Mouse (Mus musculus): ENCODE data around the gene Kcnn3.

The Kcnn3 gene

GRCm38 (mm10) chr3:89664808-89665207 lies 144.8 kb downstream of the Kcnn3 start:
- no peak for DNase-seq (ENCODE audit: low spot score in 2 of 2)

GRCm38 (mm10) chr3:89667131-89667530 lies 147.2 kb downstream of the Kcnn3 start:
- DNase-seq (ENCODE audit: low spot score in 2 of 2): no peak

- no peak for DNase-seq (ENCODE audit: low spot score in 2 of 2)
These were observed 151.4 kb downstream of the Kcnn3 start for GRCm38 (mm10) chr3:89671334-89671733.

- peak; percentile 19 to 27 for DNase-seq (ENCODE audit: low spot score in 2 of 2)
These were observed 152.8 kb downstream of the Kcnn3 start for GRCm38 (mm10) chr3:89672573-89673317.

DNA sequence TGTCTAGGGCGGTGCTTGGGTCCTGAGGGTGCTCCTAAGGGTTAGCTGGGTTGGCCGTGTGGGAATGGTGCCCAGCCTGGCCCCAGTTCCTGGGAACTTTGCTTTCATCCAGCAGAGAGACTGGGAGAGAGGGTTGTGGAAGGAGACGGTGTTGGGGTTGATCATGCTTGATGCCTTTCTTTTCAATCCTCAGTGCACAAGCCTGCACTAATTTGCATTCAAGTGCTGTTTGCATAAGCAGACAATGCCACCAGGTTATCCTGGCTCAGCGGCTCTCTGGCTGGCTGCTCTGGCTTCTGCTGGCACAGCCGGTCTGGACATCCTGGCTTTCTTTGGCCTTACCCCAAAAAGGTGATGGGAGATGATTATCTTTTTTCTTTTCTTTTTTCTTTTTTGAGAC lies 157.7 kb downstream of the Kcnn3 start:
- DNase-seq (ENCODE audit: low spot score in 2 of 2): no peak

DNA sequence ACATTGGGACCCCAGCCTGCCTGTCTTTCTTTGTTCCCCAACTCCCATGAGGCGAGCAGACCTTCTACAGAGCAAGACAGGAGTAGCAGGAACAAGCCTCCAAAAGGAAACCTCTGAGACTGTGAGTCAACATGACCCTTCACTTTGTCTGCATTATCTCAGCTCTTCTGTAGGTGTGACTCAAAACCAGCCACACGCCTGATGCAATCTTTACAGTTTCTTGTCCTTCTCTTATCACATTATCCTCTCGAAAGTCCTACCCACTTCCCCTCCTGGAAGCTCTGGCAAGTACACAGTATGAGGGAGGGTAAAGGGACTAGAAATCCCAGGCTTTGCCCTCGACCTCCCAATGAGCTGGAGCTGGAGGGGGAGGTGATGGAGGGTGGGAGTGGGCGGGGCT lies 166.1 kb downstream of the Kcnn3 start:
- no peak for DNase-seq (ENCODE audit: low spot score in 2 of 2)

DNA sequence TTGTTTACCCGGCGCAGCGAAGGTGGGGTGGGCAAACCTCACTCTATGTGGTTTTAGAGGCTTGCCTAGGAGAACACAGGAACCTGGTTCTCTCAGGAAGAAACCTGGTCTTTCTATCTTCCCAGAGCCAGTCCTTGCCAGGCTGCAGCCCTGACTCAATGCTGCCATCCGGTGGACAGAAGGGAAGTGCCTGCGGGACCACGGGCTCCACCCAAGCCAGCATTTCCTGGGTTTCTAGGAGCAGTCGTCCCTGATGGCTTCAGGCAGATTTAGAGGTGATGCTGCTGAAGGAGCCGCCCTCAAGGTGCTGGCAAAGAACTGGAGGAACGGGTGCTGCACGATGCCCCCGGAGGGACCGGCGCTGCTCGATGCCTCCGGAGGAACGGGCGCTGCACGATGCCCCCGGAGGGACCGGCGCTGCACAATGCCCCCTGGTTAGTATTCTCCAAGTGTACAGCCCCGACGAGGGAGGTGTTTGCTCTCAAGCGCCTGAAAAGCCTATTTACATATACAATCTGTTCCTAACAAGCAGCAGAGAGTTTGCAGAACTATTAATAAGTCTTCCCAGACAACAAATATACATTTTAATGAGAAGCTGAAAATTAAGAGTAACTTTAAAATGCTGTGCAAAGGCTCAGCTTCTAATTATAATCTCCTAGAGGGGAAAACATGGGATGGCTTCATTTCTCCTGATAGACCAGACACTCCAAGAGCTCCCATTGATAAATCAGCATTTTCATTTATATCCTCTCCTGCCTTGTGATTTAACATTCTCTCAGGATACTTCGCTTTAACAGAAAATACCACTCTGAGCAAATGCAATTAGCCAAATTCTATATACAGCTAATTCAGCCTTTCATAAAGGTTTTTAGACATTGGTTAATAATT lies 169.0 kb downstream of the Kcnn3 start:
- peak; percentile 44 to 48 for DNase-seq (ENCODE audit: low spot score in 2 of 2)

- no peak for DNase-seq (ENCODE audit: low spot score in 2 of 2)
These were observed 171.8 kb downstream of the Kcnn3 start for GRCm38 (mm10) chr3:89691776-89692175.

DNA sequence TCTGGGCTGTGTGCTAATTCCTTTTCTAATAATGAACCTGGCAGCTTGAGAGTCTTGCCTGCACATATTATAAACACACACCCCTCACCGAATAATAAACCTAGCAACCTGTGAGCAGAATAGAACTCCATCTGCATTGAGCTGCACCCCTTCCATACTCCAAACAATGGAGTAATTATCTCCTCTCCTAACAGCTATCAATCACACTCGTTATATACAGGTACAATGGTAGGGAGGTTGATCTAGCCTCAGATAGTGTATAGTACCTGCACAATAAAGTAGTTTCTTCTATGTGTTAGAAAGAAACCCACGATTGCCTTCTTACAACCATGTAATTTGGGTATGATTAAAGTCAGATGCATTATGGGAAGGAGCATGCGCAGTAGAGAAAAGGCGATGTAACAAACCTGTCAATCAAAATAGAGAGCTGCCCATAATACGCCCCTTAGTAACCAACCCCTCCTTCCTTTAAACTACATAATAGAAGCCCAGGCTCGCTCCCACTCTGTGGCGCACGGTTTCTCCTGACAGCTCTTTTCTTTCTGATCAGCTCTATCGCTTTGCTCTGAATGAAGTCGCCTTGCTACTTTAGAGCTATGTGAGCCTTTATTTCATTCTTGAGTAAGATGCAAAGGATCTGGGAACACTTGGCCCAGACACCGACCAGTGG lies 176.3 kb downstream of the Kcnn3 start:
- no peak for DNase-seq (ENCODE audit: low spot score in 2 of 2)

DNA sequence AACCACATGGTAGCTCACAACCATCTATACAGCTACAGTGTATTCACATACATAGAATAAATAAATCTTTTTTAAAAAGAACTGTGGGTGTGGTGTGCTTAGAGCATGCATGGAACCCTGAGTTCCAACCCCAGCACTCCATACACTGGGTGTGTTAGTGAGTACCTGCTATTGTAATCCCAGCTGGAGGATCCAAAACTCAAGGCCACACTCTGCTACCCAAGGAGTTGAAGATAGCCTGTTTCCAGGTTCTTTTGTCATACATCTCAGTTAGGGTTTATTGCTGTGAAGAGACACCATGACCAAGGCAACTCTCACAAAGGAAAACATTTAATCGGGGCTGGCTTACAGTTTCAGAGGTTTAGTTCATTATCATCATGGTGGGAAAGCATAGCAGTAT lies 179.0 kb downstream of the Kcnn3 start:
- no peak for DNase-seq (ENCODE audit: low spot score in 2 of 2)

DNA sequence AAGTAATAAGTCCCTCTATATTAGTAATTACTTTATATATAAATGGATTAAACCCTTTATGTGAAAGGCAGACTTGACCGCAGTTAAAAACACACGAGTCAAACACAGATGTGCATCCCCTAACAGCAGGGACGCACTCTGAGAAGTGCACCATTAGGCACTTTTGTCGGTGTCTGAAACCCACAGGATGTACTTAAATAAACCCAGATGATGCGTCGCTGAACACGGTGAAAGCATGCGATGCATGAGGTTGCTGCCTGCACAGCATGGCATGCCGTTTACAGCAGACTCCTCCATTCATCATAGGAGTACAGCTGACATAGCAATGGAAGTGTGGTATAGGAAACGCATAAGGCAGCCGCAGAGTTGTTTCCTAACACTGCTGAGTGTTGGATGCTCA lies 180.5 kb downstream of the Kcnn3 start:
- DNase-seq (ENCODE audit: low spot score in 2 of 2): no peak

DNA sequence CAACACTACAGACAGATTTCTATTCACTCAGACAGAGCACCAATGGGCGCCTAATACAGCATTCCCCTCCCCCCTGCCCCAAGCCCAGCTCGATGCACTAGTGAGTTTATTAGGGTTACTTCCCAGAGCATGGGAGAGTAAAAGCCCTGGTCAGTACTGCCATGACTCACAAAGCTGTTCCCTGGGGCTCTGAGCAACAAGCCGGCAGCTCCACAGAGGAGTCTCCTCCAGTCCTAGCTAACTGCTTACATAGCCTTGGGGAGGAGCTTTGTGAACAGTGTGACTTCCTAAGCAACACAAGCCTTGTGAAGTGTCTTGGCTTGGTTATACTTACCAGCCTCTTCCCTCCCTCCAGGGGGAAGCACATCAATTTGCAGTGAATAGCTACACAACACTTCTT lies 183.6 kb downstream of the Kcnn3 start:
- DNase-seq (ENCODE audit: low spot score in 2 of 2): no peak

- DNase-seq (ENCODE audit: low spot score in 2 of 2): no peak
These were observed 184.1 kb downstream of the Kcnn3 start for GRCm38 (mm10) chr3:89704064-89704463.

GRCm38 (mm10) chr3:89714359-89715206 lies 194.6 kb downstream of the Kcnn3 start, which contains the start of gene Adar:
TSS of gene Adar (plus strand) at chr3:89715022.
- peak; percentile 55 to 70 for DNase-seq (ENCODE audit: low spot score in 2 of 2)

GRCm38 (mm10) chr3:89715207-89715966 lies 195.4 kb downstream of the Kcnn3 start:
- DNase-seq (ENCODE audit: low spot score in 2 of 2): peak in 1 of 2 experiments; percentile 5

DNA sequence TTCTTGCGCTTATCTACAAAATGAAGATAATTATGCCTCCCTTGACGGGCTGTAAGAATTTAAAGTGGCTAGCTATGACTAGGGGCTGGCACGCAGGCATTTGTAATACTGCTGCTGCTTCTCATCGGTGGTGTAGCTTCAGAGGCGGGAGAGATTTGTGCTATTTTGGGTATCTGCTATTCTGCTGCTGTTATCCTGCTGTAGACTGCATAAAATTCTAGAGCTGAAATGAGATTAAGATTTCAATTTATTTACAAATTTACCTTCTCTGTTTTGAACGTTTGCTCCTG lies 195.9 kb downstream of the Kcnn3 start:
- DNase-seq (ENCODE audit: low spot score in 2 of 2): no peak

DNA sequence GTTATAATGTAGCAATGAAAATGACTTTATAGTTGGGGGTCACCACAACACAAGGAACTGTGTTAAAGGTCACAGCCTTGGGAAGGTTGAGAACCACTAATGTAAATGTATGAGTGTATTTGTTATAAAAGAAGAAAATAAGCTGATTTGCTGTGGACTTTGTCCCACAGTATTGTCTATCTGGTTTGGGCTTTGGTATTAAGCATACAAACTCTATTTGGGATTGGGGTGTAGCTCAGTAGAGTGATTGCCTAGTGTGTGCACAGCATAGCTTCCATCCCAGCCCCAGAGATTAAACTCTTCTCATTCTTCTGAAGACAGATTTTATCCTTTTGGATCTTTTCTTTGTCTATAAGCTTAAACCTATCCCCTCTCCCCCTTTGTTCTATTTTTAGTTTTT lies 202.1 kb downstream of the Kcnn3 start:
- no peak for DNase-seq (ENCODE audit: low spot score in 2 of 2)

DNA sequence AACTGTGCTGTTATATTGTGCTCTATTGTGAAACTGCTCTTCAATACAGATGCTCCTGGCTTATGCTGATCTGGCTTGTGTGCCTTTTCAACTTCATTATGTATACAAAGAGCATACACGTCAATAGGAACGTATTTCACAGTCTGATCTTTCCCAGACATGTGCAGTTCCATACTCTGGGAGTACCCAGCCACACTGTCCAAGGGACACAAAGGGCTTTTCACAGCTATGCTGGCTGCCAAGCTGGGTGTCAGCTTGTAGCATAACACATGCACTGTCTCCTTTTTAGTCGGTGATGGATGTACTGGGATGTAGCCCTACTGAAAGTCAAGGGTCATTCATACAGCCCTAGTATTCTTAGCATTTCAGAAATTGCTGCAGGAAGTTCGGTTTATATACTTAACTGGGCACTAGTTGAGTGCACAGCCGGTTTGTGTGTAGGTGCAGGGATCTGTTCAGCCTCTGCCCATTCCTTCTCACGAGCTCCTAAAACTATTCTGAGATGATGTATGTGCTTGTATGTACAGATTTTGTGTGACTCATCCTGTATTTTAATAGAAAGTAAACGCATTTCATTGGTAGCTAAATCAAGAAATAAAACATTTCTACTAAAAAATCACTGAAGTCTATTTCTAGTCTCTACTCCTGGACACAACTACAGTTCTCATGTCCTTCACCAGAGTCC lies 203.6 kb downstream of the Kcnn3 start:
- DNase-seq (ENCODE audit: low spot score in 2 of 2): no peak

All from spleen, postnatal 36 days (tissue).